Mouse (Mus musculus) sigmoid colon, adult 10 weeks (tissue): ENCODE measurements around the gene Stambpl1. TPM values are rescaled to one million over a fixed set of nuclear protein-coding genes. Genes with fewer than 3 reads are reported as not detected.

ENCODE experiments used
- polyA plus RNA-seq: library from polyadenylated mRNA; stranded (reverse); fragments of 350-450 nt; fragmentation: Illumina TruSeq; extraction: RNeasy Lipid Tissue Mini Kit (QIAGEN cat#74804); gene quantifications from one replicate; pipeline ENCODE4 v1.2.3, GENCODE M21; 2014; ENCODE audit warnings: low read depth, low replicate concordance

The Stambpl1 gene
- polyA plus RNA-seq = 40.5 TPM

GRCm38 (mm10) chr19:34192008-34192963, at the start of gene Stambpl1:
Gene Stambpl1 (plus strand): TSS chr19:34192229.

GRCm38 (mm10) chr19:34165891-34166290, 26.1 kb upstream of the Stambpl1 start, which contains the start of gene Ankrd22:
Gene Ankrd22 (minus strand): TSS chr19:34166053.

GRCm38 (mm10) chr19:34254880-34255681, 63.1 kb downstream of the Stambpl1 start, which contains the start of gene Acta2:
Gene Acta2 (minus strand): TSS chr19:34255590.

Other genes starting within 250 kb of the Stambpl1 start
- gene Lipf, start 231.0 kb upstream of the Stambpl1 start, polyA plus RNA-seq = not detected
- 0.76 TPM for gene Lipk, start 183.9 kb upstream of the Stambpl1 start, polyA plus RNA-seq
- gene Lipn, start 124.9 kb upstream of the Stambpl1 start, polyA plus RNA-seq = not detected
- gene Lipm, start 91.3 kb upstream of the Stambpl1 start, polyA plus RNA-seq = not detected
- 11.5 TPM for gene Ankrd22, start 26.2 kb upstream of the Stambpl1 start, polyA plus RNA-seq
- 182 TPM for gene Acta2, start 63.4 kb downstream of the Stambpl1 start, polyA plus RNA-seq
- 38.1 TPM for gene Fas, start 98.4 kb downstream of the Stambpl1 start, polyA plus RNA-seq